Mouse (Mus musculus) common myeloid progenitor, adult 5-6 weeks (primary cell): Measurements from ENCODE around the gene Serpinc1. TPM values are rescaled to one million over a fixed set of nuclear protein-coding genes. Genes with fewer than 3 reads are reported as not detected.

Source experiments
- ATAC-seq: replicated peaks from 2 replicates; pipeline ENCODE4 v1.8.0; 2016; ENCODE audit warnings: low read depth, mild to moderate bottlenecking, moderate TSS enrichment, inconsistent platforms; ENCODE audit not compliant: poor library complexity, severe bottlenecking
- total RNA-seq: library from RNA; stranded (forward); fragments of 200-1000, 187-1606 nt; gene quantifications from 2 replicates; pipeline ENCODE4 v1.2.3, GENCODE M21; 2017

Gene Serpinc1
- total RNA-seq, 1 experiment from 2014 or later, result 0.82 TPM

GRCm38 (mm10) chr1:161040855-161041254 lies 62.5 kb downstream of the Serpinc1 start:
- ATAC-seq, result no peak; the same call in 1 of the 2 replicates

GRCm38 (mm10) chr1:161041261-161042020 lies 63.1 kb downstream of the Serpinc1 start:
- ATAC-seq, result no peak

- ATAC-seq, result no peak
Observed at GRCm38 (mm10) chr1:161046972-161047371, 68.6 kb downstream of the Serpinc1 start.

Other genes starting within 250 kb of the Serpinc1 start
- gene Rabgap1l, start 185.4 kb upstream of the Serpinc1 start, total RNA-seq, result 220 and 304 TPM in 2 replicates
- gene Rc3h1, start 72.2 kb upstream of the Serpinc1 start, total RNA-seq, result 27.2 and 34.9 TPM in 2 replicates
- gene Zbtb37, start 56.3 kb downstream of the Serpinc1 start, total RNA-seq, result 6.5 and 8.7 TPM in 2 replicates
- 33.7 and 38.1 TPM in 2 replicates for gene Dars2, start 92.1 kb downstream of the Serpinc1 start, total RNA-seq
- 6.4 and 8.0 TPM in 2 replicates for gene Cenpl, start 92.1 kb downstream of the Serpinc1 start, total RNA-seq
- gene Klhl20, start 152.9 kb downstream of the Serpinc1 start, total RNA-seq, result 17.2 and 22.6 TPM in 2 replicates
- gene Ankrd45, start 164.1 kb downstream of the Serpinc1 start, total RNA-seq, result not detected in 2 replicates
- not detected in 2 replicates for gene Tex50, start 180.7 kb downstream of the Serpinc1 start, total RNA-seq